Mouse (Mus musculus) liver, embryonic 14.5 days (tissue): Measurements from ENCODE around the gene Mum1.

Source experiments
- CTCF ChIP-seq: IDR thresholded peaks from 2 replicates; pipeline ENCODE4 v1.5.1; 2016; ENCODE audit warnings: antibody characterized with exemption, low read depth, control low read depth
- EP300 ChIP-seq: IDR thresholded peaks from 2 replicates; pipeline ENCODE4 v1.6.1; 2016; ENCODE audit warnings: antibody characterized with exemption, low read depth

DNA sequence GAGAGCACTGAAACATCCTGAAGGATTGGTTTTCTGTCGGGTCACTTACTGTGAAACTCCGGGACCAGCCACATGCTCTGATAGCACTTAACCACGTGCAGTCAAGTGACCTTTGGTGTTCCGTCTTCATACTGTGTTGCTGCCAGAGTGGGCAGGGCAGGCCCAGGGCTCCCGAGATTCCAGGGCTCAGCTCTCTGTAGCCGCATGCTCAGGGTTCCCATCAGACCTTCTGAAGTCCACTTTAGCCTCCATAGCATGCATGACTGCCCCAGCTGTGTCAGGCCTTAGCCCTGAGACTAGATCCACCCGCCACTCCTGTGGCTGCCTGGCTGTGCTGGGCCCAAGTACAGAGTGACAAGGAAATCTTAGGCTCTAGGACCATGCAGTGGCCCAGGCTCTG is 55.1 kb downstream of the Mum1 start:
- TF ChIP-seq EP300, result no peak
- no peak for TF ChIP-seq CTCF
